Mouse (Mus musculus) urinary bladder, postnatal 10 days (tissue): Measurements from ENCODE around the gene Nr2f1.
"Not testable (repeated sequence)": the region's sequence is repeated elsewhere in the genome, so short reads cannot be mapped to it uniquely, and the experiment has no call there.

Experiments used
- DNase-seq: peaks from one replicate; pipeline ENCODE4 v3.0.0; 2022; ENCODE audit warnings: low spot score

The Nr2f1 gene

GRCm38 (mm10) chr13:78199642-78200160, at the start of gene Nr2f1:
Gene Nr2f1 (minus strand): TSS chr13:78199757.
- DNase-seq, result no peak

DNA sequence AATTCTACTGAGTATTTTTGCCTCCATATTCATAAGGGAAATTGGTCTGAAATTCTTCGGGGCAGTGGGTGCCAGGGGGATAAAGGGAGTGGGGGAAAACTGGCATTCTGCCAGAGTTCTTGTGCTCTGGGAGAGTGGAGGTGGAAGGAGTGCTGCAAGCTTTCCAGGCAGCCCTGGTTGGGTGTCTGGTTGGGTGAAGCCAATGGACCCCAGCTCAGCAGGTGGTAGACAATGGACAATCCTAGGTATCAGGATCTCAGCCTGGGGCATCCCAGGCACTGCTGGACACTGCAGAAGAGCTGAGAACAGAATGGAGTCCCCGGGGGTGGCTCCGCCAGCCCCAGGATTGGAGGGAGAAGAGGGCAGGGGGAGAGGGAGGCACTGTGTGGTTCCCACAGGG, 22.1 kb upstream of the Nr2f1 start:
- DNase-seq, result no peak

DNA sequence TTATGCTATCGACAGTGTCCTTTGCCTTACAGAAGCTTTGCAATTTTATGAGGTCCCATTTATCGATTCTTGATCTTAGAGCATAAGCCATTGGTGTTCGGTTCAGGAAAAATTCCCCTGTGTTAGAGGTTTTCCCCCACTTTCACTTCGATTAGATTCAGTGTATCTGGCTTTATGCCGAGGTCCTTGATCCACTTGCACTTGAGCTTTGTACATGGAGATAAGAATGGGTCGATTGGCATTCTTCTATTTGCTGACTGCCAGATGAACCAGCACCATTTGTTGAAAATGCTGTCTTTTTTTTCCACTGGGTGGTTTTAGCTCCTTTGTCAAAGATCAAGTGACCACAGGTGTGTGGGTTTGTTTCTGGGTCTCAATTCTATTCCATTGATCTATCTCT, 20.7 kb upstream of the Nr2f1 start:
- DNase-seq, result not testable (repeated sequence)

DNA sequence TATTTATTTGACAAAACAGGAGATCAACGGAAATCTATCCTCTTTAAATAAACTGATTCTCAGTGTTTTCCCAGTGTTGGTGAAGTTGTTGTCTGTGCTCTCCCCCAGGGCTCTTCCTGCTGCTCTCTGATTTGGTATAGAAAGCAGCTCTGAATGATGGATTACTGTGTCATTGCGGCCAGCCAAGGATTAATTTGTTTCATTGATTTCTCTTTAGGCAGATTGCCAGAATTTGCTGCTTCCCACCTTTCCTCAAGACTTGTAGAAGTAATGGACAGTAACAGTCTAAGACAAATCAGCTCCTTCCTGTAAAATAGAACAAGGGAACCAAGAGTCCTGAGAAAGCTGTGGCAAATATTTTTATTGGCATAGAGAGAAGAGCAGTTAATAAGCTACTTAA, 15.7 kb upstream of the Nr2f1 start:
- no peak for DNase-seq

DNA sequence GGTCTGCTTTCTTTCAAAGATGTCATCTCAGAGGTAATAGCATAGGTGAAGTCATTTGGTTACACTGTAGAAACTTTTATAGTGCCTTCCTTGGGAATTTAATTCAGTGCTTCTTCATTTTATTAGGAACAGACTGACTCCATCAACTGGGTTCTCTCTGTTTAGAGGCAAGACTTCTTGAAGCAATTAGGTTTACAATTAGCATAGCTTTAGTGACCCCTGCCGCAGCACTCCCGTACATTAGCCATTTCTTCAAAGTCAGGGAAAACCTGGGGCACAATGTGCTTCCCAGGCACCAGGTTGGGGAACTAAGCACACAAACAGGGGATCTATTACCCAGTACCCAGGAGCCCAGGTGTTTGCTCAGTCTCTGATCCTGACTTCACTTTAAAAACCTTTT, 13.6 kb upstream of the Nr2f1 start:
- DNase-seq, result no peak

DNA sequence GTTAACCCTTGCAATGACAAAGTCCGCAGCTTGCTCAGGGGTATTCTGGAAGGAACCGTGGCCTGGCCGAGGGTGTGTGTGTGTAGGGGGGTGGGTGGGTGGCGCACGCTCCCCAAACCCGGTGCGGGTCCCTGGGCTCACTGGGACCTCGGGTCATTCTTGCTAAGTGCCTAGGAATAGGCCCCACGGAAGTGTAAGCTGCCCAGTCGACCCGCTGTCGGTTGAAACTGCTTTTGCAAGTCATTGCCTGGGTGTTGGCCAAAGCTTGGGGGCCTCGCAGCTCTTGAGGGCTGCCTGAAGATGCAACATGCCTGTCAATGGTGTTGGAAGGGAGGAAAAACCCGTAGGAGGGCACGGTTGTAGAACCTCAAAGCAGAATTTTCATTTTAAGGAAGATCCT, 12.6 kb upstream of the Nr2f1 start:
- no peak for DNase-seq

- no peak for DNase-seq
Observed at GRCm38 (mm10) chr13:78211231-78212010, 11.9 kb upstream of the Nr2f1 start.

GRCm38 (mm10) chr13:78210748-78211089, 11.2 kb upstream of the Nr2f1 start:
- DNase-seq, result no peak

DNA sequence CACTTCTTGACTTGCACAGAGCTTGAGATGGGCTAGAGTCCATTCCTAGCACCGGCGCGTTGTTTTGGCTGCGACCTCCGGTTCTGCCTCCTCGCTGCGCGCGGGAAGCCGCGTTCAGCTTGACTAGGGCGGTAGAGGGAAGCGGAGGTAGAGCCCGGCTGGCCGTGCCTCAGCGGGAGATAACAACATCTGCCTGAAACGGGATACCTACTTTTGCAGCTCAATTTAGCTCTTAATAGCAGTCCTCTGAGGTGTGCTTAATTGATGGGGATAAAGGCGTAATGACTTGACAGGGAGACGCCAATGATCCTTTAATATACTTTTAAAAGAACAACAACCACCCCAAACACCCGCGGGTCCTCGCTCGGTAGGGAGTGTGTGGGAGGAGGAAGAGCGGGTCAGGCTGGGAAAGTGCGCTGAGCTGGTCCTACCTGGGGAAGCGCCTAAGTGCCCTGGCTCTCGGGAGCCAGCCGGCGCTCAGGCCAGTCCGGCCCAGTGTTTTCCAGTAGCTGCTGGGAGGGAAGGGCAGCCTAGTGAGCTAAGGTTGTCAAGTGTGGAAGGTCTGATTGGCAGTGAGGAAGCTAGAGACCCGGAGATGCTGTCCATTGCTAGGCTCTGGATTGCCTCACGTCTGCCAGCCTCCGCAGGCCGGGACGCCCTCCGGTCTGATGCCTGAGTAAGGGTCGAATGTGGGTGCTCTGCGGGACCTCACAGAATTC, 10.6 kb upstream of the Nr2f1 start:
- DNase-seq, result no peak

GRCm38 (mm10) chr13:78209611-78210028, 10.1 kb upstream of the Nr2f1 start:
- DNase-seq, result no peak

GRCm38 (mm10) chr13:78208689-78209410, 9.3 kb upstream of the Nr2f1 start:
- DNase-seq, result no peak

DNA sequence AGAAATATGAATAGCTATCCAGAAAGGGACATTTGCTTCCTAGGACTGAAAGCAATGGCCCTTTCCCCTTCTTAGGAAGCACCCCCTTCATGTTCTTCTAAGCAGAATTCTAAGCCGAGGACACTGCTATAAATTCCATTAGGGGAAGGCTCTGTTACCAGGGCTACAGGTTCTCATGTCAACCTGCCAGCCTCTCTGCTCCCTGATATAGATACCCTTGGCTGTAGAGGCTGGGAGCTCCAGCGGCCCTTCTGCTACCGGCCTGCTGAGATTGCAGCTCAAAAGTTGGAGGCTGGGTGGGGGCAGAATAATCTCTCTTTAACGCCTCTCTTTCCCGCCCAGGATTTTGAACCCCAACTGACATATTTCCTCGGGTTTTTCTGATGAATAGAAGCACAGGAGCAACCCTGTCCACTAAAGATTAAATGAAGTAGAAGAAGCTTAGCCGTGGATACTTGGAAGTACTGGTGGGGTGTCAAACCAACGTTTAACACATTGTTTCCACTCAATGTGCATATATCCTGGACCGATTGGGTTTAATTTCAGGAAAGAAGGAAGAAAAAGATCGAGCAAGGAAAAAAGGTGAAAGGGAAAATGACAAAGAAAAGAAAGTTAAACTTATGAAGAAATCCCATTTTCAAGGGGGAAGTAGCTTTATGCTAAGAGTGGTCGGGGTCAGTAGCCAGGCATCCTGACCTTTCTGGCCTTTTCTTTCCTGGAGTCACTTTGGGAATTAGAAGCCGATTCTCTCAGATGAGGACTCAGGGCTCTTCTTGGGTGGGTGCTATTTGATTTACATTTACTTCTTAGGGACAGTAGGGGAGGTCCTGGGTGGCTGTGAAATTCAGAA, 8.5 kb upstream of the Nr2f1 start:
- DNase-seq, result no peak

DNA sequence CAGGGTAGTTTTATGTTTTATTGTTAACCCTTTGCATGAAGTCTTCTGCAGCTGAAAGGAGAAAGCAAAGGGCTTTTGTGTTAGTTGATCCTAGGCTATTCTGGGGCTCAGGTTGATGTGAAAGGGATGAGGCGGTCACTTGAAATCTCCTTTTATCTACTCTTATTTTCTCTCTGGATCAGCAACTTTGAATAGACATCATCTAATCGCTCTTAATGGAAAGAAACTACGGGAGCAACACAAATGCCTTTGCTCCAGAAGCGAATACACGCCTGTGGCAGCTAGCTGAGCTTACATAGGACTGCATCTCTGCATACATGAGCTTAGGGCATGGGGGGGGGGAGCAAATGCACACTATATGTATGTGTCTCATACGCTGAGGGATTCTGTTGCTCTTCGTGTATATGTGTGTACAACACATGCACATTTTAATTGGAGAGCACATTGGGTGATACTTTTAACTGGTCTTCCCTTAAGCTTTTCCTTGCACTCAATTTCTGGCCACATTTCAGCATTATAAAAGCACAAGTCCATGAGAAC, 7.4 kb upstream of the Nr2f1 start:
- DNase-seq, result no peak

DNA sequence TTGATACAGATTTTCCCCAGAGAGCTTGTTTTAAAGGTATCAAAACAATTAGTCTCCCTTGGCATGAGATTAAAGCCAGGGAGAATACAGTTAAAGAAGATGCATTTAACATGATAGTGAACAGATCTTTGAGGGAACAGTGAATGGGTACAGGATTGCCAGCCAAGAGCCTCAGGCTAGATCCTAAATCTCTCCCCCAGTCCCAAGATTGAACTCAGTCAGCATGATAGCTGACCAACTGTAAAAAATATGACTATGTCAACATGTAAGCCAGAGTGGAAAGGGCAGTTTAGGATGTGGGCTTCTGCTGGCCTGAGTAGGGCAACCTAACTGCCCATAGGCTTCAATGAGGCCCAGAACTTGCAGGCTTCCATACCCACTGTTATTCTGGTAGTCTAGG, 5.9 kb upstream of the Nr2f1 start:
- no peak for DNase-seq

DNA sequence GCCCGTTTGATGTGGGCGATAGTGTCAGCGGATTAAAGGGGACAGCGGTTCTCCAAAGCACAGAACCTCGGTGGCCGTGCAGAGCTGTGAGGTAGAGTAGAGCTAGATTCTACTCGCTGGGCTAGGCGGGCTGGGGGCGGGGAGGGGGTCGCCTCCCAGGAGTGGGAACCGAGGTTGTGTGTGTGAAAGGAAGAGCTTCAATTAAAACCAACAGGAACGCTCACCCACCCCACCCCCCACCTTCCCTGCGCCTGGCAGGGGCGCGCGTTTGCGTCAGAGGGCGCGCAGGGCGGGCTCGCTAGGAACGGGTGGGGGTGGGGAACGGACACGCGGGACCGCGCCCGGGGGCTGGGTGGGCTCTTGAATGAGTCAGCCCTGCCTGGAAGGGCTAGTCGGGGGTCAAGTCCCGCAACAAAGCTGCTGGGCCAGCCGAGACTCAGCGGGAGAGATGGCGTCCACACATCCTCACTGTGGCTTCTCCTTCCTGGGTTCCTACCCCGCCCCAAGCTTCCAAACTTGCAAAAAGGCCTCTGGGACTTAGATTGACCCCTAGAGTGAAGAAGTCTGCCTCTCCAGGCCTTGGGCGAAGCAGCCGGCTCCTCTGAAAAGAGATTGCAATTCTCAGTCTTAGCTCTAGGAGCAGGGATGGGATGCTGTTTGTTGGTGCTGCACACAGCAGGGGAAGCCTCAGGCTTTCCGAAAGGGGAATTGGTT, 3.9 kb upstream of the Nr2f1 start:
- DNase-seq, result no peak

GRCm38 (mm10) chr13:78202574-78203347, 3.2 kb upstream of the Nr2f1 start:
- no peak for DNase-seq

- DNase-seq, result no peak
Observed at GRCm38 (mm10) chr13:78201871-78202565, 2.5 kb upstream of the Nr2f1 start.

DNA sequence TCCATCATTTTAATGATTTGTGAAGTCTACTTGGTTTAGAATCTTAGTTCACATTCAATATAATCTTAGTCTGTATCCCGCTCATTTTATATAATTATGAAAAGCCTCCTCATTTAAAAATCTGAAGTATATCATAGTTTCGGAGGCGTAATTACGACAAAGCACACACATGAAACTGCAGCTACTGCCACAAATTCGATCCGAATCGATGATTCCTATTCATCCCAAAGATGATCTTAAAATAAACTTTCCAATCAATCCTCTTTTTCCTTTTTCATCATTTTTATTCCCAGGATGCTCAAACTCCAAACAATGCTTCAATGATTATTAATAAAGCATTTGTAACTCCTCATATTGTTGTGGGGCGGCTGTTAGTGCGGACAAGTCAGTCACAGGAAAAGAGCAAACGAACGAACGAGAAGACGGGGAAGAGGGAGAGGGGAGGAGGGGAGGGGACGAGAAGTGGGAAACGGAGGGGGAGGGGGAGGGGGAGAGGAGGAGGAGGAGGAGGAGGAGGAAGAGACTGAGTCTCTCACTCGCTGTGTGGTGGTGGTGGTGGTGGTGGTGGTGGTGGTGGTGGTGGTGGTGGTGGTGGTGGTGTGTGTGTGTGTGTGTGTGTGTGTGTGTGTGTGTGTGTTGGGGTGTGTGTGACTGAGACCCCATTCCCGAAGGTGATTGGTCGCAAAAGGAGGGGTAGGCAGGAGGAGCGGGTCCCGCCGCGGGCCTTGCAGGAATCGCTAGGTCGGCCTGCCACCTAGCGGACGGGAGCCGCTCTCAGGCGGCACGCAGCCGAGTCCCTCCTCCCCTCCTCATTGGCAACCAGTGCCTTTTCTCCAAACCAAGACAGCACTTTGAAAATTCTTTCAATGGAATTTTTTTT, 1.7 kb upstream of the Nr2f1 start:
- DNase-seq, result peak; percentile 64
